Mouse (Mus musculus): ENCODE data around the gene Psmb11.

The Psmb11 gene

DNA sequence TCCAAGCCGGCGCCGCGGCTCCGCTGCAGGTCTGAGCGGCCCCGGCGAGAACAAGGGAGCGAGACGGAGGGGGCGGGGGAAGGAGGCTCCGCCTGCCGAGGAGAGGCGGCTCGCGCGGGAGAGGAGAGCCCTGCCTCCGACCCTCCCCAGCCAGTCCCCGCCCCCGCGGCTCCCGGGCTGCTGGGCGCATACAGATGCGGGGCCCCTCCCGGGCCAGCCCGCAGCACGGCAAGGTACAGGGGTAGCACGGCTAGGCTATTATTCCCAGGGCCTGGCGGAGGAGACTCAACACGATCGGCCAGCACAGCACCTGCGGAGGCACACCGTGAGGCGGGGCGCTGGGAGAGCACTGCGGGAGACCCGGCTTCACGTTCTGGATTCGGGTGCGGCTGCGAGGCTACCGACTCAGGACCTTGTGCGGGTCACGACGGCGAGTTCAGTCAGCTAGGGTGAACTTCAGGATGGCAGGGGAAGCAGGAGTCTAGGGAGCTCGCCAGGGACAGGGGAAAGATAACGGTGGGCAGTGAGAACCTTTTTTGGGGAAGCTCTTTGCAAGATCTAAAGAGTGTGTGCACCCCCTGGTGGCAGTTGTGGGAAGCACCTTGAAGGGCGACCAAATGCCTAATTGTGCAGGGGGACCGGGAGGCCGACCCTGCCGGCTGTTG is 20.2 kb downstream of the Psmb11 start, which contains the start of gene Cdh24:
TSS of gene Cdh24 (minus strand) at position 60 of the 665 bp plus-strand sequence.
- peak; percentile 93 for DNase-seq (ENCODE audit: low spot score)

DNA sequence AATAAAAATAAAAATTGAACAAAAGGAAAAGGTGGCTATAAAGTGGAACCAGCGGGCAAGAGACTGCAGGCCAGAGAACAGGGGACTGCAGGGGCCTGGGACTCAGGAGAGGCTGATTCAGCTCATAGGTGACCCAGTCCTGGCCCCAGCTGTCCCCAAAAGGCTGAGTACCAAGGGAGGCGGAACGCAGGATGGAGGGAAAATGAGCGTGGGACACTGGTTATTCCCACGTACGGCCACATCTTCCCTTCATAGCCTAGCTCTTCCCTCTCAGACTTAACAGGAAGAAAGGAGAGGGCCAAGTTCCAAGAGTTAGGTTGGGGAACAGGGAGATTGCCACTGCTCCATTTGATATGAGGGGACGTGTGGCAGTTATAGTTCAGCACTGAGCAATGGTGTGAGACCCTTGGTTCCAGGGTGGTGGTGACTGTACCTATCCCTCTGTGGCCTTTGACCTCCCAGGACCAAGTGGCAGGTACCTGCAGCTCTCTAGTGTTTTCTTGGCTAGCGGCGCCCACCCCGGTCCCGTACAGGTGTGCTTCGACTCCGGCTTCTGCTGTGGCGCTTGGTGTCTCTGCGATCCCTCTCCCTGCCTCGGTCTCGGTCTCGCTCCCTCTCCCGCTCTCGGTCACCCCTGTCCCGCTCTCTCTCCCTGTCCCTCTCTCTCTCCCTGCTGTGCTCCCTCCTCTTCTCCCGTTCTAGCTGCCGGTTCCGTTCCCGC is 21.2 kb downstream of the Psmb11 start:
- DNase-seq (ENCODE audit: low spot score), result no peak

DNA sequence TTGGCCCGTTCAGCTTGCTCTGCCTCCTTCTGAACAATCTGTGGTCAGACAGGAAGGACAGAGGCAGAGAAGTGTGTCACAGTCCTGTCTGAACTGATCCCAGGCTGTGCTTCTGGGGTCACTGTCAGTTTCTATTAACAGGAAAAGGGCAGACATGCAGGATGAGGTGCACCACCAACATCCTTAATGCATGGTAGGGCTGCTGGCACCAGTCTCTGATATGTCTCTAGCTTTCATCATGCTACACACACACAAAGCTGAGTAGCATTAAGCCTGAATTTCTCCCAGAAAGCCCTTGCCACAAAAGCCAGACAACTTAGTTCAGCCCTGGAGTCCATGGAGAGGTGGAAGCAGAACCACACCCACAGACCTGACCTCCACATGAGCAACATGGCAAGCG is 21.8 kb downstream of the Psmb11 start:
- no peak for DNase-seq (ENCODE audit: low spot score)

DNA sequence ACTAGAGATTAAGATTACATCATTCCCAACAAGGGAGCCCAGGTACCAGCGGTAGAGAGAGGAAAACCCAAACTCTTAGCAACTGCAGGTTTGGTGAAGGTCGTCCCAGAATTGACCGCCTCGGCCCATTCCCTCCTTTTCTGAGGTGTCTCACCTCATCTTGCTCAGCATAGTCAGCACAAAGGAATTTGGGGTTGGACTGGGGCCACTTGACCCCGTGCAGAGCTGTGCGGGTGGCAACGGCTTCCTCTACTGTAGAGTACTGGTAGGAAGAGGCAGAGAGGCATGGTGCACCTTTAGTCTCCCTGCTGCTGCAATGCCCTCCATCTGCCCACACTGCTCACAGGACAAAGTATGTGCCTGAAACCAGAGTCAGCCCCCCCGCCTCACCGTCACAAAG is 23.1 kb downstream of the Psmb11 start:
- DNase-seq (ENCODE audit: low spot score), result no peak

DNA sequence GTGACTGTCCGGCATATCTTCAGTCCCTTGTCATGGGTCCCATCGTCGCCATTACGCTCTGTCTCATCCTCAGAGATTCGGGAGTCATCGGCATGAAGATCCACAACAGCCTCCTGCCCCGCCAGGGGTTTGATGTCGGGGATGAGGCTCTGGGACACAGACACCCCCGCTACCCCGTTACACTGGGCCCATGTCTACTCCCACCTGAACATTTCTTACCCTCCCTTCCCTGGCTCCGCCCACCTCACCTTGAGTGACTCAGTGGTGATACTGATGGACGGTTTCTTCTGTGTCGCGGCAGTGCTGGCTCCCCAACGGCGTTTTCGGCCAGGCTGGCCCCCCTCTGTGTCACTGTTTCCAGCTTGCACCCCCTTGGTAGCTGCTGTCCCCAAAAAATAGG is 25.2 kb downstream of the Psmb11 start:
- DNase-seq (ENCODE audit: low spot score), result no peak

DNA sequence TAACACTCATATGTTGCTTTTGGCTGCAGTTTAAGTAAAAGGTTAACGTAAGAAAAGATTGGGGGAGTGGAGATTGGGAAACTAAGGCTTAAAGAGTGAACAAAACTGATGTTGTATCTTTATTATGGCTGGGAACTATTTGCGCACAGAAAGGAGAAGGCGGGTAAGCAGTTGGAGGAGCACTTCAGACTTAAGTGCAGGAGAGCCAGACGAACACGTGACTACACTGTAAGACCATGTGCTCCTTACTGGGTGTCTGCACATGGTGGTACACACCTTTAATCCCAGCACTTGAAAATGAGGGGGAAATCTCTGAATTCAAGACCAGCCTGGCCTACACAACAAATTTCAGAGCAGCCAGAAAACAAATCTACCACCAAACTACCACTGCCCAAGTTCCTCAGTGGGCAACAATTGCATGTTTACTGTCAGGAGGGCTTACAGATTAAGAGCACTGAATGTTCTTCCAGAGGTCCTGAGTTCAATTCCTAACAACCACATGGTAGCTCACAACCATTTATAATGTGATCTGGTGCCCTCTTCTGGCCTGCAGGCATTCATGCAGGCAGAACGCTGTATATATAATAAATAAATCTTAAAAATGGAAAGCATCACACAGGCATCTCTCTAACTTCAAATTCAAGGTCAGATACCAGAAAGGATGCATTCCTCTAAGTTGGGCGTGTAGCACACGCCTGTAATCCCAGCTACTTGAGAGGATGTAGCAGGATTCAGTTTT is 25.8 kb downstream of the Psmb11 start:
- no peak for DNase-seq (ENCODE audit: low spot score)

DNA sequence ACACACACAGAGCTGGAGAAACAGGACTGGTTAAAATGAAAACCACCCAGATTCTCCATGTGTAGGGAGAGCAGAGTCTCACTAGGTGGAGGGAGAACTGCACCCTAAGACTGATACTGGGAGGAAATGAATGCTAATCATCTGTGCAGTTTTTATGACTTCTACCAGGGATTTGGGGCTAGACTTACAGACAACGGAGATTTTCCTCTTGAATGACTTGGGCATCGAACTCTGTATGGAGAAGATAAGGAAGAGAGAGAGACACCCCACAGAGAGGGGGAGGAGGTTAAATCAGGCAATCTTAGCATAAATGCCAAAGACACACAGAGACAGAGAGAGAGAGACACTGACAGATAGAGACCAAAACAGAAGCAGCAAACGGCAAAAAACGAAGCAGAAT is 26.7 kb downstream of the Psmb11 start:
- no peak for DNase-seq (ENCODE audit: low spot score)

DNA sequence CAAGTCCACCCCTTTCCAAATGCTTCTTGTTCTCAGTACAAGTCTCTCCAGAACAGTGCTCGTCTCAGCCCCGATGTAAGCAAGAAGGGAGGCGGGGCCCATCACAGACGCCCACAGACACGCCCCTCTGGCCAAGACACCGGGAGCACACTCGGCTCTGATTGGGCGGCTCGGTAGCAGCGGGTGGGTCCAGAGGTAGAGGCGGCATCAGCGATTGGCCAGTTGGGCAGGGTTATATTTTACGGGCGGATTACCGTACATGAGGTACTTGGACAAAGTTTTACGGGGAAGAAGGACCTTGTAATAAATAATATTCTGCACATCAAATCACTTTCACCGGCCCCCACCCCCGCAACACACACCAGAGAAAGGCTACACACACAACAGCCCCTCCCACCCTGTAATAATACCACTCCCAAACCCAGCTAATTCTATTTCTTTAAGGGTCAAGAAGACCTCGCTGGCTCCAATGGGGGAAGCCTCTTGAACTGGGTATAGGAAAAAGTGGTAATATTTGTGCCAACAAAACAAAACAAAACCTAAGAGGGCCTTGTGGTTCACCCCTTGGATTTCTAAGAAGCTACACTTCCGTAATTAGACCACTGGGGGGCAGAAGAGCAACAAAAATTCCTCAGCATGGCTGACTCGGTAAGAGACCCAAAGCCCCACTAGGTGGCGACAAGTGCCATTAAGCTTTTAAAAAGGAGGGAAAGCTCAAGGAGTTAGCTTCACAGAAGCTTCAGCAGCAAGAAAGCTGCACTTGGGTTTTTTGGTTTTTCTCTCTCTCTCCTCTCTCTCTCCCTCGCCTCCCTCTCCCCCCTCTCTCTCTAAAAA is 29.6 kb downstream of the Psmb11 start:
- peak; percentile 77 for DNase-seq (ENCODE audit: low spot score)

DNA sequence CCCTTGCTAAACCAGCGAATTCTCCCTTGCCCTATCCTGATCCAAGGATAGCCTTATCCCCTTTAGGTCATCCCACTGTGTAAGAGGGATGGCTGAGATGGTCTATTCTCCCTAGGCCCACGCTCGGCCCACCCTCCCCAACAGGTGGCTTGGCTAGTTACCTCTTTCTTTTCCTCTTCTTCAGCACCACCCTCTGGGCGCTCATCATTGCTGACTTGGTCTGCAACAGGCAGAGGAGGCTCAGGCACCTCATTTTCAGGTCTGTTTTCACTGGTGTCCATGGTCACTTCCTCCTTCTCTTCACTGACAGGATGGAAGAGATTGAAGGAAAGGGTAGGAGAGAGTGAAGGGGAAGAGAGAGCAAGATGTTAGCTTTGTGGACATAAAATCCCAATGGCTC is 30.3 kb downstream of the Psmb11 start:
- no peak for DNase-seq (ENCODE audit: low spot score)

DNA sequence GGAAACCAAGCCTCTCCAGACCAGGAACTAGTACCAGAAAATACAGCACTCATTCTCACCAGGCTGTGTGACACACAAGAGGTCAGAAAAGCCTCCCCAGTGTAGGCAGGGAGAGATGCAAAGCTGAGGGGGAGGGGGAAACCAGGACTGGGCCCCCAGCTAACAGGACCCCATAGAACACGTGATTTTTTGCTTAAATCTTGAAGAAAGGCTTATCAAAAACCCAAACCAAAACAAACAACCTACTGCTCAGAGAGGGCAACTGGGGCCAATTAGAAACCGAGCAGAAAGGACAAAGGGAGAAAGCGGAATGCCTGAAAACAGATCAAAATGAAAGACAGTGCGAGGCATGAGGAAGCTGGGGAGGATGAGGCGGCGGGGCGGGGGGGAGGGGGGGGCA is 31.6 kb downstream of the Psmb11 start:
- peak; percentile 20 for DNase-seq (ENCODE audit: low spot score)

DNA sequence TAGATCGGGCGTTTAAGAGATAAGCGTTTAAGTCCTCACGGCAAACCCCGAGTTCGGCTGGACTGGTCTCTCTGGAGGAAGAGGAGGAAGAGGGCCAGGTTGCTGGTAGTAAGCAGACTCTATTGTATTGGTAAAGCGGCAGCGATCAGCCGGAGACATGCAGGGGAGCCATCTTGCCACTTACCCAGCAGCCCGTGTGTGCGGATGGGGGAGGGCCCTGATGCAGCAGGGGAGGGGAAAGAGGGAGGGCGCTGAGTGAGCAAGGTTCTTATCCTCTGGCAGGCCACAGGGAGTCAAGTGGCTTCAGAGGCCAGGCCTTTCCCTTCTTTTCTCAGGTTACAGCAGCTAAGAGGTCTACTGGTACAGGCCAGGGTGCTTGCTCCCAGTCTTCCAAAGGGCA is 32.3 kb downstream of the Psmb11 start:
- DNase-seq (ENCODE audit: low spot score), result peak; percentile 94

DNA sequence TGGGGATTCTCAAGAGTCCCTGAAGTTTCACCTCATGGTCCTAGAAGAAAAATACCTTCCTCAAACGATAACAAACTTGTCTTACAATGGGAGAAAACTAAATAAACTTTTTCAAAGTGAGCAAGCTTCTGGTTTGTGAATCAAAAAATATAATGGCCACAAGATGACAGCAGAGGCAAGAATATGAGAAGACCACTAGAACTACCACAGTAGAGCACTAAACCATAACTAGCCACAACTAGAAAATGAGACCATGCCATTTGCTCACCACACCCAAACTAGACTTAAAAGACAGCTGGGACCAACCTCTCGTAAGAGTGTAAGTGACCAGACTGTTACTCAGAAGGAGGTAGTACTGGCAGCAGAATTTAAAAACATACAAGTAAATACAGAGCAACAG is 38.8 kb downstream of the Psmb11 start:
- DNase-seq (ENCODE audit: low spot score), result no peak

DNA sequence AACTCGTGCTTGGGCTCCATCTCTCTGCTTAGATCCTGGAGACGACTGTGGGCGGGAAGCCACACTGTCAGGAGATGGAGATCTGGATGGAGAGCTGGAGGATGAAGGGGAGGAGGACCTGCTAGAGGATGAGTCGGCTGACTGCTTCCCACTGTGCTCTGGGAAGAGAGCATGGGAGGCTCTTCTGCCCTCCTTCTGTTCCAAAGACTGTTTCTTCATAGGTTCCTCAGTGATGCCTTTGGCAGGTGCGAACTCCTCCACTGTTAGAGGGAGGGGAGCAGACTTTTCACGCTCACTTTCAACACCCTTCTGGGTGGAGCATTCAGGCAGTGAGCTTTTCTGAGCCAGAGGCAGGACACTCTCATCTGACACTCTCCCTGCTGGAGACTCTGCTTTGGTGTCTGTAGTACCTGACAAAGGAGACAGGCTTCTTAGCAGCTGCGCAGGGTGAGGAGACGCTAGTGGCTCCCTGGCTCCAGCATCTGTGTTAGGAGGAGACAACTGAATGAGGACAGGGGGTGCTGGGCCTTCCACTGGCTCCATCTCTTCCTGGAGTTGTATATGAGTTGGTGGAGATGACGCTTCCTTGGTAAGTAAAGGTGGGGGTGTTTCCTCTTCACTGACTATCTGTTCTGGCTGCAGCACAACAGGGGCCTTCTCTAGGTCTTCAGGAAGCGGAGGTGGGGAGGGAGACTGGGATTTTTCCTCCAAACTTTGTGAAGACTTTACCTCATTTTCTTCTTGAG is 43.4 kb downstream of the Psmb11 start:
- no peak for DNase-seq (ENCODE audit: low spot score)

DNA sequence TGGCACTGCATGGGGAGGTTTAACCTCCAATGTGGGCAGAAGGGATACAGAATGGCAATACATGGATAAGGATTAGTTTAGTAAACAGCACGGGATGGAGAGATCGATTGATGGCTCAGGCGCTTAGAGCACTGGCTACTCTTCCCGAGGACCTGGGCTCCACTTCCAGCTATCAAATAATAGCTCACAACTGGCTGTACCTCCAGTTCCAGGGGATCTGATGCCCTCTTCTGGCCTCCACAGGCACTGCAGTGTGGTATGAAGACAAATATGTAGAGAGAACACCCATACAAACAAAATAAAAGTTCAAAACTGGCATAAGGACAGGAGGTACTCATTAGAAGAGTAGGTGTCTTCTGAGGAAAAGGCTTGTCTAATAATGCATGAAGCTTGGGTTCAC is 48.1 kb downstream of the Psmb11 start:
- no peak for DNase-seq (ENCODE audit: low spot score)

DNA sequence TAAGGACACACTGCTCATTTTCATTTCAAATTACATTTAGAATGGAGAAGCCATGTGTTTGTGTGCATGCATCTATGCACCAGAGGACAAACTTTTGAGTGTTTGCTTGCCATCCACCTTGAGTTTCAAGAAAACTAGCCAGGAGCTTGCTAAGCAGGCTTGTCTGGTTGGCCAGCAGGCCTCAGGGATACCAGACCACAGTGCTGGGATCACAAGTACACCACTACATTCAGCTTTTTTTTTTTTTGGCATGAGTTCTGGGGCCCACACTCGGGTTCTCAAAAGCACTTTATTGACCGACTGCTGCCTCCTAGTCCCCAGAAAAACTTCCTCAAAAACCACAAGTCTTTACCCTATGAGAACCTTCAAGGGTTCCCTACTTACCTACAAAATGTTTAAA is 53.1 kb downstream of the Psmb11 start:
- DNase-seq (ENCODE audit: low spot score), result no peak

DNA sequence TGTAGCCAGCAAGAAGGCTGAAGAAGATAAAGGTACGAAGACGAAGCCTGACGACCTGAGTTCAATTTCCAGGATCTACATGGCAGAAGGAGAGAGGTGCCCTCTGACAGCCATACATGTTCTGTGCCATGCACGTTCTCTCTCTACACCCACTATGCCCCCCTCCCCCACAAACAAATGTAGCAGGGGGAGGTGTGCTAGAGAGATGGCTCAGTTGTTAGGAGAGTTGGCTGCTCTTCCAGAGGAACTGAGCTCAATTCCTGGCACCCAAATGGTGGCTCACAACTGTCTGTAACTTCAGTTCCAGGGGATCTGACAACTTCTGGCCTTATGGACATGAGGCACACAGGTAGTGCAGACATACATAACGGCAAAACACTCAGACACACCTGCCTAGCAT is 55.1 kb downstream of the Psmb11 start:
- DNase-seq (ENCODE audit: low spot score), result no peak

DNA sequence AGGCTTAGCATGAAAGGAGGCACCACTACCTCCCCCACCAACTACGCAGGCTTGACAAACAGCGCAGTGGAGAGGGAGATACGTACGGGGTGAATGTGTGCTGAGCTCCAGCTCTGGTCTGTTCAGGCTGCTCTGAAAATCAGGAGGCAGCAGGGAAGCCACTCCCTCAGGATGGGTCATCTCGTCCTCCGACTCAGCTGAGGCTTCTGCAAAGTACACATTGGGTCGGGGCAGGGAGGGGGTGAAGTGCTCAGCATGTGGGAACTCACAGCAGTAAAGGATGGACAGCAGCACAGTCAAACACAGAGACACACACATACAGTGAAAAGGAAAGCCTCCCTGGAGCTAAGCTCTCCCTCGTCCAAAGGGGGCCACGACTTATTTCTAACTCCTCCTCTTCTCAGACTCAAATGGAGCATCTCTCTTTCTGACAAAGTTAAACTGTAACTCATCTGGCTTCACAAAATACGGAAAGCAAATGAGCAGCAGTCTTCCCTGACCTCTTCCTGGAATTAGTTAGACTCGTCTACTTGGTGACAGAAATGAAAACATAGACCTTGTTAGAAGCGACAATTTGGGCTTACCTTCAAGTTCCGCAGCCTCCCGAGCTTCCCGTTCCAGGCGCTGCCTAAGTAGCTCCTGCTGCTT is 57.5 kb downstream of the Psmb11 start:
- peak; percentile 83 for DNase-seq (ENCODE audit: low spot score)

Data from yolk sac, embryonic 10.5 days (tissue).